Mouse (Mus musculus) midbrain, embryonic 13.5 days (tissue): ENCODE measurements around the gene Styxl1. TPM values are rescaled to one million over a fixed set of nuclear protein-coding genes. Genes with fewer than 3 reads are reported as not detected.

Source experiments
- ATAC-seq: fragments of 200-750 bp; cut with Nextera tagmentation; 2 replicates; pipeline ENCODE4 v1.8.0; 2017; ENCODE audit warnings: mild to moderate bottlenecking, moderate TSS enrichment, moderate library complexity
- H3K27ac ChIP-seq: fragments of 300-500 bp; sonication (generic); 2 replicates; pipeline ENCODE4 v1.5.1; 2015; ENCODE audit warnings: inconsistent platforms, mild to moderate bottlenecking, moderate library complexity
- H3K27me3 ChIP-seq: fragments of 300-500 bp; sonication (generic); 2 replicates; pipeline ENCODE4 v1.6.1; 2015; ENCODE audit warnings: mild to moderate bottlenecking, inconsistent platforms
- H3K36me3 ChIP-seq: fragments of 300-500 bp; sonication (generic); 2 replicates; pipeline ENCODE4 v1.6.1; 2015; ENCODE audit warnings: mild to moderate bottlenecking, inconsistent platforms
- H3K4me1 ChIP-seq: fragments of 300-500 bp; sonication (generic); replicated peaks from 2 replicates; pipeline ENCODE4 v1.6.1; 2015; ENCODE audit warnings: inconsistent platforms
- H3K4me2 ChIP-seq: fragments of 300-500 bp; sonication (generic); replicated peaks from 2 replicates; pipeline ENCODE4 v1.6.1; 2015; ENCODE audit warnings: moderate library complexity, mild to moderate bottlenecking, inconsistent platforms
- H3K4me3 ChIP-seq: fragments of 300-500 bp; sonication (generic); replicated peaks from 2 replicates; pipeline ENCODE4 v1.5.1; 2015; ENCODE audit warnings: mild to moderate bottlenecking, inconsistent platforms
- H3K9ac ChIP-seq: fragments of 300-500 bp; sonication (generic); replicated peaks from 2 replicates; pipeline ENCODE4 v1.6.1; 2015; ENCODE audit warnings: mild to moderate bottlenecking, inconsistent platforms
- H3K9me3 ChIP-seq: fragments of 300-500 bp; sonication (generic); 2 replicates; pipeline ENCODE4 v1.6.1; 2016; ENCODE audit warnings: mild to moderate bottlenecking, inconsistent platforms
- WGBS: fragments of 180-500 bp; shearing (Covaris S2); methylation state at CpG from one replicate; pipeline ENCODE4 v1.1.7; 2015; 5-methylcytosine and 5-hydroxymethylcytosine counted together
- polyA plus RNA-seq: library from polyadenylated mRNA; unstranded; fragments of >200 nt; fragmentation: Nextera tagmentation; extraction: Ambion mirVana; gene quantifications from 2 replicates; pipeline ENCODE4 v1.2.1, GENCODE M21; 2015

Gene Styxl1
- polyA plus RNA-seq, 1 experiment from 2014 or later, result 0.34 TPM

DNA sequence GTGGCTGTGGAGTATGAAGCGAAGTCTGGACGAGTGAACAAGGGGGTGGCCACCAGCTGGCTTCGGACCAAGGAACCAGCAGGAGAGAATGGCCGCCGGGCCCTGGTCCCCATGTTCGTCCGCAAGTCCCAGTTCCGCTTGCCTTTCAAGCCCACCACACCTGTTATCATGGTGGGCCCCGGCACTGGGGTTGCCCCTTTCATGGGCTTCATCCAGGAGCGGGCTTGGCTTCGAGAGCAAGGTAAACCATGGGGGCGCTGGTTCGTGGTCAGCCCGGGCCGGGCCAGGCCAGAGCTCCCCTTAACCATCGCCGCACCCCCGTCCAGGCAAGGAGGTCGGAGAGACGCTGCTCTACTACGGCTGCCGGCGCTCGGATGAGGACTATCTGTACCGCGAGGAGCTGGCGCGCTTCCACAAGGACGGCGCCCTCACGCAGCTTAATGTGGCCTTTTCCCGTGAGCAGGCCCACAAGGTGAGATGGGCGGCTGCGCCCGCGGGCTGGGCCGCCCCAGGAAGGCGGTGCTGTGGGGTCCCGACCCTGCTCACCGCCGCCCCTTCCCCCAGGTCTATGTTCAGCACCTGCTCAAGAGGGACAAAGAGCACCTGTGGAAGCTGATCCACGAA is 44.0 kb downstream of the Styxl1 start:
- Histone ChIP-seq H3K36me3 (peaks cover 93% of the 10 kb centered on the region), H3K9me3 (no peaks in the 10 kb centered on the region), H3K4me2 (no peak overlapping the region), H3K27ac (no peak overlapping the region), H3K9ac (no peak overlapping the region), H3K4me1 (no peaks in the 10 kb centered on the region), H3K4me3 (no peak overlapping the region), H3K27me3 (no peaks in the 10 kb centered on the region)
- no peak for ATAC-seq
- WGBS, result 95% methylated on average over 42 of the region's 42 CpGs

DNA sequence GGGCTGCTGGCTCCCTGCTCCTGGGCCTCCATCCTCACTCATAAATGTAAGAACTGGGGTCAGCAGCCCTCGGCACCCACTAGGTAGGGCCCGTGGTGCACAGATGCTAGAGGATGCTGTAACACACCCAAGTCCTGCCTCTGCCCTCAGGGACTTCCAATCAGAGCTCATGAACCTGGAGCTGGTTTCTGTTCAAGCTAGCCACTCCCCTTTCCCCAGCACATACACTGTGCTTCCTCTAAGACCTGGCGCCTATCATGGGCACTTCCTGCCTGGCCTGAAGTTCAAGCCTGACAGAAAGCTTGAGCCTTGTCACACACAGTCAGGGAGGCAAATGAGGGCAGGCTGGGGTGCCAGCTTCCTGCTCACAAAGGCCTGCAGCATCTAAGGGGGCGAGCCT is 45.1 kb downstream of the Styxl1 start:
- Histone ChIP-seq H3K9ac (no peak overlapping the region), H3K36me3 (peaks cover 96% of the 10 kb centered on the region), H3K27me3 (no peaks in the 10 kb centered on the region), H3K27ac (no peak overlapping the region), H3K9me3 (no peaks in the 10 kb centered on the region), H3K4me2 (no peak overlapping the region), H3K4me1 (peaks cover 2% of the 10 kb centered on the region), H3K4me3 (no peak overlapping the region)
- no peak for ATAC-seq
- 99% methylated on average over 4 of the region's 4 CpGs for WGBS

DNA sequence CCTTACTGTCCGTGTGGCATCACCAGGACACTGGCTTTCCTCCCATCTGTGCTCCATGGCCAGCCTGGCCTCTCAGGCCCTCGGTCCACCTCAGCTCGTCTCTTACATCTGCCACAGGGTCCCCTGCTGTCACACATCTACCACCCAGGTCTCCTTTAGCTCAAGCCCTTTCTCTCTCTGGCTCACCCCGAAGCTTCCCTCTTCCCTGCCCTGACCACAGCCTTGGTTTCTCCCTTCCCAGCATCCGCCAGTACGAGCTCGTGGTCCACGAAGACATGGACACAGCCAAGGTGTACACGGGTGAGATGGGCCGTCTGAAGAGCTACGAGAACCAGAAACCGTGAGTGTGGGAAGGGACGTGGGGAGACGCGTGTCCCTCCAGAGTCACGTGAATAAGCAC is 46.9 kb downstream of the Styxl1 start:
- WGBS, result 95% methylated on average over 16 of the region's 16 CpGs
- H3K27ac ChIP-seq, result no peak overlapping the region
- H3K4me3 ChIP-seq, result no peak overlapping the region
- no peak for ATAC-seq
- no peaks in the 10 kb centered on the region for H3K27me3 ChIP-seq
- peaks cover 20% of the 10 kb centered on the region for H3K4me1 ChIP-seq
- peaks cover 78% of the 10 kb centered on the region for H3K36me3 ChIP-seq
- H3K9ac ChIP-seq, result no peak overlapping the region
- no peaks in the 10 kb centered on the region for H3K9me3 ChIP-seq
- H3K4me2 ChIP-seq, result no peak overlapping the region

DNA sequence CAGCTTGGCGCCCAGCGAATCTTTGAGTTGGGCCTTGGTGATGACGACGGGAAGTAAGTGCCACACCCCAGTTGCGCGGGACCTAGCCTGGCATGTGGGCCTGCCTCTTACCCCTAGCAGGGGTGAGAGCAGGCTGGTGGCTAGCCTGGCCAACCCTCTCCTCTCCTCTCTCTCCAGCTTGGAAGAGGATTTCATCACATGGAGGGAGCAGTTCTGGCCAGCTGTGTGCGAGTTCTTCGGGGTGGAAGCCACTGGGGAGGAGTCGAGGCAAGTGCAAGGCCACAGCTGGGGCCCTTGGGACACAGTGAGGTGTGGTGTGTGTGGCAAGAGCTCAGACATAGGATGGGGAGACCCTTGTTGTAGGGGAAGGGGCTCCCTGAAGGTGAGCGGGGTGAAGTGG is 47.3 kb downstream of the Styxl1 start:
- peaks cover 74% of the 10 kb centered on the region for H3K36me3 ChIP-seq
- peaks cover 24% of the 10 kb centered on the region for H3K4me1 ChIP-seq
- H3K9ac ChIP-seq, result no peak overlapping the region
- H3K4me2 ChIP-seq, result no peak overlapping the region
- no peaks in the 10 kb centered on the region for H3K9me3 ChIP-seq
- no peaks in the 10 kb centered on the region for H3K27me3 ChIP-seq
- no peak for ATAC-seq
- 94% methylated on average over 10 of the region's 10 CpGs for WGBS
- H3K27ac ChIP-seq, result no peak overlapping the region
- no peak overlapping the region for H3K4me3 ChIP-seq

DNA sequence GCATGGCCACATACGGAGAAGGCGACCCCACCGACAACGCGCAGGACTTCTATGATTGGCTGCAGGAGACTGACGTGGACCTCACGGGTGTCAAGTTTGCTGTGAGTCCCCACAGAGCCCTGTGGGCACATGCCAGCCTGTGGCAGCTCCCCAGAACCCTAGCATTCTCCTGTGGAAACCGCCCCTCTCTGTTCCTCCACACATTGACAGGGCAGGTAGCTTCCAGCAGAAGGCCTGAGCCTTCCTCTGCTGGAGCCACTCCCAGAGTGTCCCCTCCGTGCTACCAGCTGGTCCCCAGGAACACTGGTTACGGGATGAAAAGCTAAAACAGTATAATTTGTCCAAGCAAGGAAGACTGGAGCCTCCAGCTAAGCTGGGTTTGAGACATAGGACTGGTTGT is 47.9 kb downstream of the Styxl1 start:
- Histone ChIP-seq H3K9me3 (no peaks in the 10 kb centered on the region), H3K4me3 (no peak overlapping the region), H3K4me2 (no peak overlapping the region), H3K4me1 (peaks cover 30% of the 10 kb centered on the region), H3K9ac (no peak overlapping the region), H3K36me3 (peaks cover 68% of the 10 kb centered on the region), H3K27ac (no peak overlapping the region), H3K27me3 (no peaks in the 10 kb centered on the region)
- no peak for ATAC-seq
- 98% methylated on average over 10 of the region's 10 CpGs for WGBS

DNA sequence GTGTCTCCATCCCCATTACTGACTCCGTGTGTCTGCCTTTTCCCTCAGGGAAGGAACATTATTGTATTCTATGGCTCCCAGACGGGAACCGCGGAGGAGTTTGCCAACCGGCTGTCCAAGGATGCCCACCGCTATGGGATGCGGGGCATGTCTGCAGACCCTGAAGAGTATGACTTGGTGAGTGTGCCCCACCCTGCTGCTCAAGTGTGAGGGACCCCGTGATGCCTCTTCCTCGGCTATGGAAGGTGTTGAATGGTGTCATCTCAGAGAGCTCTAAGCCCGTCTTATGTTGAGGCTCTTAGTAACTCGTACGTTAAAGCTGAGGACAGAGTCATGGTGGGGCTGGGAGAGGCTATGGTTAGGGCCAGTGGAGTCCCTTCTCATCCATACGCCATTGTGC is 48.8 kb downstream of the Styxl1 start:
- WGBS, result 93% methylated on average over 13 of the region's 13 CpGs
- Histone ChIP-seq H3K27ac (no peak overlapping the region), H3K4me3 (no peak overlapping the region), H3K4me1 (peaks cover 40% of the 10 kb centered on the region), H3K9ac (no peak overlapping the region), H3K4me2 (no peak overlapping the region), H3K9me3 (no peaks in the 10 kb centered on the region), H3K36me3 (peaks cover 59% of the 10 kb centered on the region), H3K27me3 (no peaks in the 10 kb centered on the region)
- ATAC-seq, result no peak

DNA sequence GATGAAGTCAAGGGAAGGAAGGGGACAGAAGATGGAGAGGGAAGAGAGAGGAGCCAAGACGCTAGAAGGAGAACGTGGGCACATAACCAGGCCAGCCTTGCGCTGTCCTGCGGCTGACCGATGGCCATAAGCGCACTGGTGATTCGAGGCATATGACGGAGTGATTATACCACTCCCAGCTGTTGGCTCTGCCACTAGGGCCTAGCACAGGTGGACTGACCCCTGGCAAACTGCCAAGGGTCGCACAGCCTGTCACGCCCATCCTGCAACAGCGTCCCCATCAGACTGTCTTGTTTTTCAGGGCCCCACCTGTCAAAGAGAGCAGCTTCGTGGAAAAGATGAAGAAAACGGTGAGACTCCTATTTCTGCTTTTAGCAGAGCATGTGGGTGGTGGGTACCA is 49.8 kb downstream of the Styxl1 start:
- Histone ChIP-seq H3K27ac (no peak overlapping the region), H3K9me3 (no peaks in the 10 kb centered on the region), H3K27me3 (no peaks in the 10 kb centered on the region), H3K4me1 (peaks cover 50% of the 10 kb centered on the region), H3K4me2 (no peak overlapping the region), H3K9ac (no peak overlapping the region), H3K36me3 (peaks cover 49% of the 10 kb centered on the region), H3K4me3 (no peak overlapping the region)
- ATAC-seq, result no peak
- 94% methylated on average over 13 of the region's 13 CpGs for WGBS

DNA sequence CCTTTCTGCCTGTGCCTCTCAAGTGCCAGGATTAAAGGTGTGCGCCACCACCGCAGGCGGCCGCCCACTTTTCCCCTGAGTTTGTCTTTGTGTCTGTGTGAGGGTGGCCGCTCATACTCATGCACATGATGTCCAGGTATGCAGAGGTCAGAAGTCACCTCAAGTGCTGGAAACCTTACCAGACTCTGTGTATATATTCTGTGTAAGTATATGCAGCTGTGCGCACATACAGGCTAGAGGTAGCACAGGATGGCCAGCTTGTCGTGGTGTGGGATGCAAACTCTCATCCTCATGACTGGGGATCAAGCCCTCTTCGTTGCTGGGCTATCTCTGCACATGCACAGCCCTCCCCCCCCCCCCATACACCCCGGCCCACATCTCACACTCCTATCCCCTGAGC is 50.3 kb downstream of the Styxl1 start:
- Histone ChIP-seq H3K4me3 (no peak overlapping the region), H3K9me3 (no peaks in the 10 kb centered on the region), H3K27me3 (no peaks in the 10 kb centered on the region), H3K4me2 (no peak overlapping the region), H3K4me1 (peaks cover 53% of the 10 kb centered on the region), H3K36me3 (peaks cover 44% of the 10 kb centered on the region), H3K27ac (no peak overlapping the region), H3K9ac (no peak overlapping the region)
- ATAC-seq, result no peak
- 93% methylated on average over 9 of the region's 9 CpGs for WGBS

DNA sequence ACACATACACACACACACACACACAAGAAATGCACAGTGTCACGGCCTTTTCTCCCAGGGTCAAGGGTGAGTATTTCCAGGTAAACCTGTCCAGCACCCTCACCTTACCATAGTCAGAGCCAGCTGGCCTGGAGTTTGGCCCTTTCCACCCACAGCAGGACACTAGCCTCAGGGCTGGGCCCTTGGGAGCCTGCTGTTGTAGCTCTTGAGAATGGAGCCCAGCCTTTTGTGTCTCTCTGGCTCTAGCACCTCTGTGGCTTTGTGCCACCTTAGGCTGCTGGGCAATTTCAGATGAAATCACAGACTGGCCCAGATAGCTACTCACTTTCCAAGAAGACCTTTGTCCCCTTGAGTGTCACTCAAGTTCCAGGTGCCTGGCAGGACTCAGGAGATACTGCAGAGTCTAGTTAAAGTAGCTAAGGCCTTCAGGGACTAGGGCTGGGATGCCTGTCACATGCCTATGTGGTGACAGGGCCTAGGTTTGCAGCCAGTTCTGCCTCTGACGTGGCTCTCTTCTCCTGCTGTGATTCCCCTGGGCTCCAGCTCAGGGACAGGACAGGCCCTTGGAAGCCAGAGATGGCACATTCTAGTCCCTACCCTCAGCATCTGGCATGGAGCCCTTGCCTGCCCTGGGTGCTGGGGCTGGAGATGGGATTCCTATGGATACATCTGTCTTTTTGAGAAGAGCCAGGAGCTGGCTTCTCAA is 51.4 kb downstream of the Styxl1 start:
- H3K9ac ChIP-seq, result peak overlapping the region; percentile 57
- WGBS, result 57% methylated on average over 2 of the region's 2 CpGs
- no peaks in the 10 kb centered on the region for H3K9me3 ChIP-seq
- H3K4me3 ChIP-seq, result peak overlapping the region; percentile 33
- ATAC-seq, result no peak
- no peaks in the 10 kb centered on the region for H3K27me3 ChIP-seq
- peak overlapping the region; percentile 61 for H3K4me2 ChIP-seq
- H3K36me3 ChIP-seq, result peaks cover 33% of the 10 kb centered on the region
- H3K27ac ChIP-seq, result peak overlapping the region; percentile 98
- H3K4me1 ChIP-seq, result peaks cover 53% of the 10 kb centered on the region

DNA sequence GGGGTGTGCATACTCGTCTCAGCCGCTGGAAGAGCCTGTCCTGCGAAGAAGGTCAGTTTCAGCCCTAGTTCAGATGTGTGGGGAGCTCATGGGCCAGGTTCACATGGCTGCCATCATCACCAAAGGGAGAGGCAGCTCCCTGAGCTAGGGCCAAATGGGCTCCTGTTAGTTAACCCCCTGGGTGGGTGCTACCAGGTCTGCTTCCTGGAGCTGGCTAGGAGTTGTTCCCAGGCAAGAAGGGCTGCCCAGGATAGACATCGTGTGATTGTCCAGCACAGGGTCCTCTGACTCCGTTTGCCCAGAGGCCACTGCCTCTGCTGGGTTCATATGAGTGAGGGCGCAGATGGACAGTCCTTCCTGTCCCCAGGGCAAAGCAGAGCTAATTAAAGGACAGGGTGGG is 52.2 kb downstream of the Styxl1 start:
- H3K9me3 ChIP-seq, result no peaks in the 10 kb centered on the region
- H3K36me3 ChIP-seq, result peaks cover 25% of the 10 kb centered on the region
- H3K4me2 ChIP-seq, result peak overlapping the region; percentile 61
- 19% methylated on average over 6 of the region's 6 CpGs for WGBS
- H3K4me1 ChIP-seq, result peaks cover 53% of the 10 kb centered on the region
- peak overlapping the region; percentile 33 for H3K4me3 ChIP-seq
- no peak; the same call in 1 of the 2 replicates for ATAC-seq
- H3K27me3 ChIP-seq, result no peaks in the 10 kb centered on the region
- peak overlapping the region; percentile 57 for H3K9ac ChIP-seq
- H3K27ac ChIP-seq, result peak overlapping the region; percentile 98

DNA sequence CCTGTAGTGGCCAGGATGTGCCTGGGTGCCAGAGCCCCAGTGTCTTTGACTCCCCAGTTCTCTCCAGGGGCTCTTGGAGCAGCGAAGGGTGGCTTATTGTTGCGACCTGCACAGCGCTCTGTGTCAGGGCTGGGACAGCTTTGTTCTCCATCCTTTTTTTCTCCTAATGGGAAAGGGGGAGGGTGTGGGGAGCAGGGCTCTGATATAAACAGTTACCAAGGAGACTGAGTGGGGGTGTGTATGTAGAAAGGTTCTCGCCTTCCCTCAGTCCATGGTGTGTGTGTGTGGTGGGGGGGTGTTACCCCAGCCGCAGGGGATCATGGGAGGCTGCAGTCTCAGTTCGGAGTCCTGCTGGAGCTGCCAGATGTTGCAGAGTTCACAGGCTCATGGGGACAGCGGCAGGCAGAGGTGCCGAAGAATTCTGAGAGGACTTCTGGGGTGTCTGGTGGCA is 52.8 kb downstream of the Styxl1 start:
- Histone ChIP-seq H3K27ac (peak overlapping the region; percentile 98), H3K36me3 (peaks cover 19% of the 10 kb centered on the region), H3K4me3 (peak overlapping the region; percentile 33), H3K27me3 (no peaks in the 10 kb centered on the region), H3K4me1 (peaks cover 53% of the 10 kb centered on the region), H3K9me3 (no peaks in the 10 kb centered on the region), H3K9ac (peak overlapping the region; percentile 57), H3K4me2 (peak overlapping the region; percentile 61)
- peak; percentile 93 for ATAC-seq
- 0% methylated on average over 8 of the region's 8 CpGs for WGBS

DNA sequence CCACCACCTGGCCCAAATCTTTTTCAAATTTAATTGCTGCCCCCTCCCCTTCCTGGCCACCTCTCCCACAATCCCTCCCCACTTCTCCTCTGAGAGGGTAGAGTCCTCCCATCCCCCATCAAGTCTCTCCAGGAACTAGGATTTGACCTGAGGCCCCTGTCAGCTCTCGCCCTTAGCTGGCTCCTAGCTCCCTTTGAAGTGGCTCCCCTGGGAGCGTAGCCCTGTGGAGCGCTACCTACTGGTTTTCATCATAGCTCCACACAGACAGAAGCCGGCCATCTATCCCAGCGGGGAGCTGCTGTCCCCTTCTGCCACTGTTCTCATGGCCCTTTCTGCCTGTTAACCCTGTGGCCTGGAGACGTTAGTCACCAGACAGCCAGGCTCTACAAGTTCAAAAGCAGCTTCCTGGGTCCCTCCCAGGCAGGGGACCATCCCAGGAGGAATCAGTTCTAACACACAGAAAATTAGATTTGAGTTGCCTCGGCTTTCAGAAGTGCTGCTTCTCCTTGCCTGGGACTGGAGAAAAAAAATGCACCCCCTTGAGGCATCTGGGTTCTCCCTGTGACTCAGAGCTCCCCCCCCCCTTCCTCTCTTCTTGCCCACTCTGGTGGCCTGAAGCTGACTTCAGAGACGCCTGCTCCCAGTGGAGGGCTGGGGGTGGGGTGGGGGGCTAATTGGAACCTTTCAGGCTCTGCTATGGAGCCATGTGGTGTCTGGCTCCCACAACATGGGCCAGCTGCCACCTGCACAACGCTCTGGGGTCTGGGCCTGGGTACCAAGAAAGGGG is 53.5 kb downstream of the Styxl1 start:
- peak overlapping the region; percentile 33 for H3K4me3 ChIP-seq
- ATAC-seq, result peak; percentile 83
- peak overlapping the region; percentile 98 for H3K27ac ChIP-seq
- peaks cover 53% of the 10 kb centered on the region for H3K4me1 ChIP-seq
- H3K9me3 ChIP-seq, result no peaks in the 10 kb centered on the region
- peak overlapping the region; percentile 61 for H3K4me2 ChIP-seq
- H3K27me3 ChIP-seq, result no peaks in the 10 kb centered on the region
- 2% methylated on average over 9 of the region's 9 CpGs for WGBS
- H3K36me3 ChIP-seq, result peaks cover 18% of the 10 kb centered on the region
- H3K9ac ChIP-seq, result peak overlapping the region; percentile 57
